Mouse (Mus musculus) right cerebral cortex, postnatal 14 days (tissue): ENCODE results near the gene Col4a3bp.

Experiments
- DNase-seq: peaks from one replicate; pipeline ENCODE4 v3.0.0; 2022

The Col4a3bp gene

DNA sequence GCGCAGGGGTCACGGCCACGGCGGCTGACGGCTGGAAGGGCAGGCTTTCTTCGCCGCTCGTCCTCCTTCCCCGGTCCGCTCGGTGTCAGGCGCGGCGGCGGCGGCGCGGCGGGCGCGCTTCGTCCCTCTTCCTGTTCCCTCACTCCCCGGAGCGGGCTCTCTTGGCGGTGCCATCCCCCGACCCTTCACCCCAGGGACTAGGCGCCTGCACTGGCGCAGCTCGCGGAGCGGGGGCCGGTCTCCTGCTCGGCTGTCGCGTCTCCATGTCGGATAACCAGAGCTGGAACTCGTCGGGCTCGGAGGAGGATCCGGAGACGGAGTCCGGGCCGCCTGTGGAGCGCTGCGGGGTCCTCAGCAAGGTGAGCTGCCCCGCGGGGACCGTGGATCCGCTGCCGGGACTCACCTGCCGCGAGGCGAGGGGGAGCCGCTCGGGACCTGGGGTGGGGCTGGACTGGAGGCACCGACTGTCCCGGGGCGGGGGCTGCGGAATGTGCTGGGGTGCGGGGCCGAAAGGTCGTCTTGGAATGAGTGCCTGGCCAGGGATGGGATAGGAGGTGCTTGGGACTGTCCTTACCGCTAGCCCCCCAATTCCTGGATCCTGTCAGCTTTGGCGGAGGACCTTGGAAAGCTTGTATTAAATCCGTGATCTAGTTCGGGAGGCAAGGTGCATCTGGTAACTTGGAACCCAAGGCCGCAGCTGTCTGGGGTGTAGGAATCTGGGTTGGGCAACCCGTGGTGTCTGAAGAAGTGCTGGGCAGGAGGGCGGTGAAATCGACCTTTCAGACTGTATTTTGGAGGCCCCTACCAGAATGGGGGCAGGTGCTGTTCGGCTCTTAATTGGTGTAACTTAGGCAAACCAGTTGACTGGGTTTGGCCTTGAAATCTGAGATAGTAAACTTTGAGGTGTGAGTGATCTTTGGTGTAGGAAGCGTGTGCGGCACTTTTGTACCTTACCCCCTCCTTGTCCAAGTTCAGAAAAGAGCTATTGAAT, 778 bp downstream of the Col4a3bp start:
- DNase-seq, result peak; percentile 60

DNA sequence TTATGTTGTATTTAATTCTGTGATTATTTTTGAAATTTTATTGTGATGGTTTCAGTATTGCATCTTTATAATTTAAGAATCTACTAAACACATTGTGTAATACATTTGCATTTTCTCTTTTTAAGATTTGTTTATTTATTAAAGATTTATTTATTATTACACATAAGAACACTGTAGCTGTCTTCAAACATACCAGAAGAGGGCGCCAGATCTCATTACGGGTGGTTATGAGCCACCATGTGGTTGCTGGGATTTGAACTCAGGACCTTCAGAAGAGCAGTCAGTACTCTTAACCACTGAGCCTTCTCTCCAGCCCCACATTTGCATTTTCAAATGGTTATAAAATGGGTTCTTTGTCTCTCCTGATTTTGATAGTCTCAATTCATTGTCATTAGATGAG, 2.1 kb downstream of the Col4a3bp start:
- no peak for DNase-seq

DNA sequence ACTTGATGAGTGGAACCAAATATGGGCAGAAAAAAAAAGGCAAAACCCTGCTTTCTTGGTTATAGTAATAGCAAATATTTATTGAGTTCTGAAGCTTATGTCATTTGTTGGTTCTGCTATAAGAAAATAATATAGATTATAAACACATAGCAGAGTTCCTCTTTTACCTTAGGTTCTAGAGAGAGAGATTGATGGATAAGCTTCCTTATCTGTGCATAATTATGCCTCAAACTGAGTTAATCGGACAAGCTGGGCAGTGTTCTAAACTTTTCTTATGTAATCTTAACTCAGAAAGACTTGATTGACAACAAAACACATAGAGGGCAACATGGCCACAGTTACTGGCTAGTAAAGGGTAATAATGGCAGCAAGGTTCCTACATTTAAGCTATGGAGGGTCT, 4.8 kb downstream of the Col4a3bp start:
- no peak for DNase-seq

DNA sequence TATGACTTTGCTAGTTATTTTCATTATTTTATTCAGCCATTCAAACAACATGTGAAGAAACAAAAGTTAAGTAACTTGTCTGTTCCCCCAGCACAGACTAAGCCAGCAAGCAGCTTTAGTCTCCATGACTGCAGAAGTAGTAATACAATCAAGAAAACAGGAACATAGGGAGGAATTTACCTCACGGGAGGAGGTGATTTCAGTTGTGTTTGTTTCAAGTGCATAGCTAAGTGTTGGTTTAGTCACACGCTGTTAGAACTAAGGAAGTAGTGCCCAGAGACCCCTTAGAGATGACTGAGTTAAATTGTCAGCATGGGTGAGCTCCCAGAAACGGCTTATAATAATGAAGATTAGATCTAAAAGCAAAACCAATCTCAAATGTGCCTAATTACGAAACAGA, 5.5 kb downstream of the Col4a3bp start:
- no peak for DNase-seq

DNA sequence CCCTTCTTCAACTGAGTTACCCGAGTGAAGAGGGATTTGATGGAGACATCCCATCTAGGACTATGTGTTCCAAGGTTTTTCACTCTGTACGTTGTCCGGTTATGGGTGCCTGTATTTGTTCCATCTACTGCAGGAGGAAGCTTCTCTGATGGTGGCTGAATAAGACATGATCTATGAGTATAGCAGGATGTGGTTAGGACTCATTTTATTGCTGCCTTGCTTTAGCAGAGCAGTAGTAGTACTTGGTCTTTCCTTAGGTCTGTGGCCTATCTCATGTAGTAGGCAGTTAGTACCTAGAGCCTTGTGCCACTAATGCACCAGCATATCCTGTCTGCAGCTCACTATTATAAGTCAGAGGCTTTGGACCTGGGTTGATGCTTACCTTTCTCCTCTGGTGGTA, 12.7 kb downstream of the Col4a3bp start:
- no peak for DNase-seq

DNA sequence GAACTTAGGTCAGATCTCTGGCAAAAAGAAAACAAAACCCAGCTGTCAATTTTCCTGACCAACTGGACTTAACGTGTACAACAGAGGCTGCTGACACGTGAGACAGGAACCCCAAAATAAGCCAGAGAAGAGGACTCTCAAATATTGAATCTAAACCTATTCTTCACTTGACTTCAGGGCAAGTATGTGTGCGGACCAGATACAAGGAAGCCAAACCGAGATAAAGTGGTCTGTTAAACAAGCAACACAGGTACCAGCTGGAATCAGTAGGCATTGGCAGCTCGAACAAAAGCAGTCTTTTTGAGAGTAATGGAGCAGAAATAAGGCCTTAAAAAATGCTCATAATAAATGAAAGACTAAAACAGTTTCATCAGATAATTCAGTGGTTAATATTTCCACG, 25.6 kb downstream of the Col4a3bp start:
- DNase-seq, result no peak

DNA sequence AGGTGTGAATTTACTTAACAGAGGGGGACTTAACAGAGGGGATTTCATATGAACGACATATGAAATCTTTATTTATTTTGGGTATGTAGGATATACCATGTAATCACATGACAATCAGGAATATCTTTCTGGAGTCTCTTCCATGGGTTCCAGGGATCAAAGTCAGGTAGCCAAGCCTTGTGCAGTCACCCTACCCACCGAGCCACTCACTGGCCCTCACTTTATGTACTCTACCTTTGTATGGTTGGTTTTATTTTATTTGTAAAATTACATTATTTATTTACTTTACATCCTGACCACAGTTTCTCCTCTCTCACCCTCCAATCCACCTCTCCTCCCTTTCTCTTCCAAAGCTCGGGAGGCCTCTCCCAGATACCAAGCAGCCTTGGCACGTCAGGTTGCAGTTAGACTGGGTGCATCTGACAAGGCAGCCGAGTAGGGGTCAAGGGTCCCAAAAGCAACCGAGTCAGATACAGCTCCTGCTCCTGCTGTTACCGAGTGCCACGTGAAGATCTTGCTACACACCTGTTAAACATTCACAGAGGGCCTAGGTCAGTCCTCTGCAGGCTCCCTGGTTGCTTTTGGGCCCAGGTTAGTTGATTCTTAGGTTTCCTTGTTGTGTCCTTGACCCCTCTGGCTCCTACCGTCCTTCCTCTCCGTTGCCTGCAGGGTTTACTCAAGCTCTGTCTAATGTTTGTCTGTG, 28.0 kb downstream of the Col4a3bp start:
- DNase-seq, result no peak

DNA sequence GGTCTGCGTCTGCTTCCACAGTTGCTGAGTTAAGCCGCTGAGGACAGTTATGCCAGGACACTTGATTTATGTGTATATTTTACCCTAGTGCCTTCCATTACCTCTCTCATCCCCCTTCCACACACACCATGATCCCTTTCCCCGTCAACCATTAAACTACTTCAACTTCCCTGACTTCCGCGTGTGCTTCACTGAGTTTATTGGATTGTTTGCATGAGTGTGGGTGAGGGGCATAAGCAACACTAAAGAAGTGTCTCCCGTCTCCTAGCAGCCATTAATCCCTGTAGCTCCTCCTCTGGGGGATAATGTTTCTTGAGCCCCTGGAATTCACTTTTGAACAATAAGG, 28.6 kb downstream of the Col4a3bp start:
- DNase-seq, result no peak

DNA sequence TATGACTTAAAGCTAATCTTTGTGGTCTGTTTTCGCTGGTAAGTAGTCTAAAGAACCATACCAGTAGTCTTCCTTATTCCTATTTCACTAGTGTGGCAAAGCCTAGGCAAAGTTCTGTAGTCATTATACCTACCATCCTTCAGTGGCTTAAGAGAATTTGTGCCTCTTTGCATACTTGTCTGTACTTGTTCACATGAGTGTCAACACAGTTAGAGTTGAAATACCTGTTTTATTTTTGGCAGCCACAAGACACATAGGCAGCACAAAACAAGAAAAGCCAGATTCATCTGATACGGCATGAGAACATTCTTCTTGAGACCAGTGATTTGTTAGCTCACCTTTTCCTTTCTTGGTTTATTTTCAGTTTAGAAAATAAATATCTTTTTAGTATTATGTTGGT, 31.8 kb downstream of the Col4a3bp start:
- DNase-seq, result no peak

DNA sequence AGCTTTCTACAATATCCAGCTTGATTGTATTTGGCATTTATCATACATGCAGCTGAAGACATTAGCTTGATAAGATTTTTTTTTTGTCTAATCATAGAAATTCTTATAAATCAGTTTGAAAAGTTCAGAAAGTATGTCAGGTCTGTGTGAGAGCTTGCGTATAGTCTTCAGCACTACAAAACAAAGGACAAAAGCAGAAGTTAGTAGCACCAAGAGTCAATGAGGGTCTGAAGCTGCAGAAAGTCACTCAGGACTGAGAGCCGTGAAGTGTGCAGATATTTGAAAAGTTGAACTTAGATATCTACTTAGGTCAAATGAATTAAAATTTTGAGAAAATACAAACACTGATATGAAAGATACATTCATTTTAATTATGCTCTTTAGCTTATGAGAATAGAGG, 36.7 kb downstream of the Col4a3bp start:
- no peak for DNase-seq

DNA sequence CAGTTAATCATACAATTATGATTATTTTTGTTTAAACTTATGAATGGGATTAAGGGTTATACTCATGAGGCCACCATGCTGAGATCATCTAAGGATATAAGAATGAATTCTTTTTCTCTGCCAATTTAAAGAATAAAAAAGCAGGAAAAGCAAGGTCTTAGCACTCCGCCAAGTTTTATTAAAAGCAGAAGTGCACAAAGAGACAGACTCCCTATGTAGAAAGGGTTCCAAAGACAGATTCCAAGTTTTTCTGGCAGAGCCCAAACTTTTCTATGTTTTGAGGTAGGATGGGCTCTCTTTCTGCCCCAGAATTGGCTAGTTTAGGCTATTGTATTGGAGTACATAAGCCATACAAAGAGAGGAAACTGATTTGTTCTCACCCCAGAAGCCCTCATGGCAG, 37.6 kb downstream of the Col4a3bp start:
- DNase-seq, result no peak

DNA sequence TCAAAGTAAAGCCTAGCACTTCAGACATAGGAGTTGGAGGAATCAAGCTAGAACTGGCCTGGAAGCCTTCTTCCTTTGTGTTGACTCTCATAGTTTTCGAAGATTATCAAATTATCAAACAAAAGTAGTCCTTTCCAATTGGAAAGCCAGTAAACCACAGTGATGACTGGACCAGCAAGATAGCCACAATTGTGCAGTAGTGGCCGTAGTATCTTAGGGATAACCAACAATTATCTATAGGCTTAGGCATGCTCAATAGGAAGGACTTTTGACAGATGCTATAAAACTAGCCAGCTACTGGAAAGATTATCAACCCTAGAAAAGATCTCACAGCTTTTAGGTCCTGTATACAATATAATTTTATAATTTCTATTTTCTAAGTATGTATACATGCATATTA, 41.8 kb downstream of the Col4a3bp start:
- DNase-seq, result no peak

DNA sequence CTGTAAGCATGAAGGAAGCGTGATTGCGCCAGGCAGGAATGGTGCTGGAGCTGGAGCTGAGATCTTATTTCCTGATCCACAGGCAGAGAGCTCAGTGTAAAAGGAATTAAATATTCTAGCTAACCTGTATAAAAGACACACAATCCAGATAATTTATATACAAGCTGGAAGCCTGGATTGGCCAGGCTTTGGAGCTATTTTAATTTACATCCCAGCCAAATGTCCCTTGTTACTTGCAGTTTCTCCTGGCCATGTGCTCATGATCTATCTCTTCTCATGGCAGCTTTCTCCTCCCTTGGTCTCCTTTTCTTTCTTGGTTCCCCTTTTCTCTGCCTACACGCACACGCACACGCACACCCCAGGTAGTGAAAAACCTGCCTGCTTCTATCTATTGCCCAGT, 44.1 kb downstream of the Col4a3bp start:
- DNase-seq, result no peak

DNA sequence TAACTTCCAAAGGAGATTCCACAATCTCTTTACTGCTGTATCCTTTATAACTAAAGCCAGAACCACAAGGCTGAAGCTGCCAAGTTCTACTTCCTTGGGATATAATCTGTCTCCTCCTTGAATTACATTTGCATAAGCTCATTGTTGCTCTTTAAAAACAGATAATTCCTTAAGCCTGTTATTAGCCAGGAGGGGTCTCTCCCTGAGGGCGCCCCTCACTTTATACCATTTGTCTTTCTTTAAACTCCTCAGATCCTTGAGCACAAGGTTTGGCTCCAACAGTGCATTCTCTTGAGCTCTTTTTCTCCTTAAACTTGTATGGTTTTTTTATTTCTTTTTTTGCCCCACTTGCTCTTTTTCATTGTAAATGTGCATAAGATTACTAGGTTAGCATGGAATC, 46.2 kb downstream of the Col4a3bp start:
- DNase-seq, result no peak

DNA sequence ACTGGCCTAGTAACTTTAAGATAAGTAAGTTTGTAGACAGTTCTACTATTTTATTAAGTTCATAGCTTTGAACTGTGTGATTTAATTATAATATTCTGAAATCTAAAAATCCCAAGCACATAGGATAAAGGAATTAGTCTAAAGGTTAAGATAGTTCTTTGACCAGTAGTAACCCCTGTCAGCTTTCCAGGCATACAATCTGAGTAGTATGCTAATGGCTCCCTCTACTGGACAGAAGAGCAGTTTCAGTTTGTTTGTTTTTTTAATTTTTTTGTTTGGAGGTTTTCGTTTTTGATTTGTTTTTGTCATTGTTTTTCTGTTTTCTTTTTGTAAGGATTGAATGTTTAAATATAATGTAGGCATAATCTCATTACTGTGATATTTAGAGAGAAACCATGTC, 51.2 kb downstream of the Col4a3bp start:
- no peak for DNase-seq

DNA sequence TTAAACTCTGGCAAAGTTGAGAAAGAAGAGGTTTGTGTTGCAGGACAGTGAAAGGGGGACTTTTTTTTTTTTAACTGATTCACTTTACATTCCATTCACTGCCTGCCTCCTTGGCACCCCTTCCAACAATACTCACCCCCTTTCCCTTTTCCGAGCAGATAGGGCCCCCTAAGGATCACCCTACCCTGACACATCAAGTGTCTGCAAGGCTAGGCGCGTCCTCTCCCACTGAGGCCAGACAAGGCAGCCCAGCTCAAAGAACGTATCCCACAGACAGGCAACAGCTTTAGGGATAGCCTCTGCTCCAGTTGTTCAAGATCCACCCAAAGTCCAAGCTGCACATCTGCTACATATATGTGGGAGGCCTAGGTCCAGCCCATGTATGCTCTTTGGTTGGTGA, 51.7 kb downstream of the Col4a3bp start:
- DNase-seq, result no peak

DNA sequence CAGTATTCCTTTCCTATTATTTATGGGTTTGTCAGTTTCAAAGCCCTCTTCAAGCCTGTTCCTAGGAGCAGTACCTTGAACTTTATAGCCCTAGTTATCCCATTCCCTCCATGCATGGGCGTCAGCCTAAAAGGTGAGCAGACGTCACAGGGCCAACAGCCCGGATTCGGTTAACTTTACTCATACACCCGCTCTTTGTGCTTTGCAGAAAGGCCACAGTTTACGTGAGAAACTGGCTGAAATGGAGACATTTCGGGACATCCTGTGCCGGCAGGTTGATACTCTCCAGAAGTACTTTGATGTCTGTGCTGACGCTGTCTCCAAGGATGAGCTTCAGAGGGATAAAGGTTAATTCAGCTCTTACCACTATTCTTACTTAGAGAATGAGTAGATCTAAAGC, 56.8 kb downstream of the Col4a3bp start:
- DNase-seq, result no peak

DNA sequence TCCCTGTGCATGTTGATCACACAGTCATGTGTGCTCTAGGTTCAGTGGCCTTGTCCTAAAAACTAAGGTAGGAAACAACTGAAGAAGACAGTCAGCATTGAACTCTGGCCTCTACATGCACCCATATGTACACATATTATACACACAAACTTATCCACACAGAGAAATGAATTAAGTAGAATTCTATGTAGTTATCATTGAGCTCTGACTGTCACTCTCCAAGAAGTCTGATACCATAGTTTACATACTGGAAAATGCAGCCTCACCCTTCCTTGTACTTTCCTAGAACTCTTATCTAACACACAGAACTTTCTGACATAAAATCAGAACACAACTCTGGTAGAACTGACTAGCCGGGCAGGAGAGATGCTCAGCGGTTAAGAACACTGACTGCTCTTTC, 61.8 kb downstream of the Col4a3bp start:
- no peak for DNase-seq

DNA sequence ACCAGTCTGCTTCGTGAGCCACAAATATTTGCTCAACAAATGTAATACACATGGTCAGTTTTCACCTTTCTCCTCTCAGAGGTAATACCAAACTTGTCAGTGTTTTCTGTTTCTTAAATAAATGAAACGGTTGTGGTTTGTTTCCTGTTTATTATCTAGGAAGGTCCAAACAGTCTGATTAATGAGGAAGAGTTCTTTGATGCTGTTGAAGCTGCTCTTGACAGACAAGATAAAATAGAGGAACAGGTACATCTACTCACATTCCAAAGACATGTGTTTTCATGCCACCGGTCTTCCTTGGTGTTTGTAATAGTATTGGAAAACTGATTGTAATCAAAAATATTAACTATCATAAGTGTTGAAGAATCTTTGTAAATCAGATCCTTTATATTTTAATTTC, 72.2 kb downstream of the Col4a3bp start:
- DNase-seq, result no peak

DNA sequence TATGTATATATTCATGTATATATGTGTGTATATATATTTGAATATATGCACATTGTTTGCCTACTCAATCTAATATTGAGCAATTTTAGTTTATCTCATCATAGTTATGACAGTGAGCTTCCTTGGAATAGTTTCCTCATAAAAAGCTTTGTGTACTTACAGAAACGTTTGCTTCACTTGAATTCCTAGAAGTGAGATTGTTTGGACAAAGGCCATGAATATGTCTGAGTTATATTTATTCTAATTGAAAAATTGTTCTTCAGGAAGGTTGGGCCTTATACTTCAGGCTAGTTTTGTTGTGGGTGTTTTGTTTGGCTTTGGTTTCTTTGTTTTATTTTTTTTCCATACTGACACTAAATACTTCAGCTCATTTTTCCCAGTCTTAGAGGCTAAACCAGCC, 78.5 kb downstream of the Col4a3bp start:
- no peak for DNase-seq

DNA sequence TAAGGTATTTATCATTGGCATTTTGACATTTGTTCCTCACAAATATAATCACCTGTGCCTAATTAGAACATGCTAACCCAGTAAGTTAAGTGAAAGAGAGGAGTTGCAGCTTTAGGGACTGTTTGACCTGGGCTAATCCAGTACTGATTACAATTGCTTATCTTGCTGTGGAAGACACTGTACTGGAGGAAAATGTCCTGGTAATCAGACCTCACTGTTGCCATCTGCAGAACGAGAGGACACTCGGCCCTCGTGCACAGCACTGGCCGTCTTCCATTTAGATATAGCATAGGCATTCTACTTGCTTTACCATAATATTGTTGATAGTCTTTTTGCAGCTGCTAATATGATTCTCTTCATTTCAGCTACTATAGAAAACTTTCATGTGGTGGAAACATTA, 88.0 kb downstream of the Col4a3bp start:
- DNase-seq, result no peak

DNA sequence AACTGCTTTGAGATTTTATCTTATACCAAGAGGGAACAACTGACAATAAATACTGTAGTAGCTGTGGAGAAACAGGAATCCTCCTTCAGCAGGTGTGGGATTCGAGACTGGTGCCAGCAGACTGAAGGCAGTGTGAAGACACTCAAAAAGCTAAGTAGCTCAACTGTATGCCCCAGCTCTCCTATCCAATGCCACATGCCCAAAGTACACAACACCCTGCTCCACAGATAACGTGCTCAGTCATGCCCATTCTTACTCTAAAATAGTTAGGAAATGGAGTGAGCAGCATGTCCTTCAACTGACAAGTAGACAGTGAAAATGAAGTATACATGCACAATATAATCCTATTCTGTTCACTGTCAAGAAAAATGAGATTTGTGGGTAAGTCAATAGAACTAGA, 101.8 kb downstream of the Col4a3bp start:
- DNase-seq, result no peak

DNA sequence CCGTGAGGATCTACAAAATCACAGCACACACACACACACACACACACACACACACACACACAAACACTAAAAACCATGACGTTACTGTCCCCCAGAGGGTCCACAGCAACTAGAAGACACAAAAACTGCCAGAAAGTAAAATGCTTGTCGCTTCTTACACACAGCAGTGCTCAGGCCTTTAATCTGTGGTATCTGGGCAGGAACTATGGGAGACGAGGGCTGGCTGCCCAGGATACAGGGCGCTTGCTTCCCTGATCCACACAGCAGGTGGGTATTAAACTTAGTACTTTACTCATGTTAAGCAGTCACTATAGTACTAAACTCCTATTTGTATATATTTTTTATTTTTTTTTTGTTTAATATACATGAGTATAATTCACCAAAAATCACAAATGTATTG, 103.4 kb downstream of the Col4a3bp start:
- DNase-seq, result no peak

DNA sequence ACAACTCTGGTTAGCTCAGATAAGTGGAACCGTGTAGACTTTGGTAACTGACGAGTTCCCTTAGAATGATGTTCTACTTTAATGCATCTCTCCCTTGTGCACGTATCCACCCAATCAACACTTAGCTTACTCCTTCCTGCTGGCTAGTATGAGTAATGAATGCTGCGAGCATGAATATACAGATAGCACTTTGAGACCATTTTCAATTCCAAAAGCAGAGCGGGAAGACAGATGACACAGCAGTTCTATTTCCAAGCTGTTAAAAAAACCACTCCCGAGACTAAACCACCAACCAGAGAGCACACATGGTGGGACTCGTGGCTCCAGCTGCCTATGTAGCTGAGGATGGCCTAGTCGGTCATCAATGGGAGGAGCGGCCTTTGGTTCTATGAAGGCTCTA, 110.6 kb downstream of the Col4a3bp start:
- DNase-seq, result no peak

DNA sequence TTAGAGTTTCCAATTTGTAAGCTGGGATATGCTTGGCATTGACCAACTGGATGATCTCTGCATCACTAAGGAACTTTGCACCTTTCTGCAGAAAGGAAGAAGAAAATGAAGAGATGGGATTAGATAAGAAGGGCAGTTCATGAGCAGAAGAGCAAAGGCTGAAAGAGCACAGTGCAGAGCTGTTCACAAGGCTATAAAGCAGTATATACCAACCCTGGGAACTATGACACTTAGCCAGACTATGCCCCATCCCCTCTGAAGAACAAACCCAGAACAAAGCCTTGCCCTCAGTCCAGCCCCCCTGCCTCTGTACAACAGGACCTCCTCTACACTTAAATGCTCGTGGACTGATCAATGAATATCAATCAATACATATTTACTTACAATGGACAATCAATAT, 114.3 kb downstream of the Col4a3bp start:
- no peak for DNase-seq
